Mouse (Mus musculus) kidney, adult 9 months (tissue): Measurements from ENCODE around the gene Myl4.

ENCODE experiments used
- DNase-seq: peaks from one replicate; pipeline ENCODE4 v3.0.0; 2022

Gene Myl4

DNA sequence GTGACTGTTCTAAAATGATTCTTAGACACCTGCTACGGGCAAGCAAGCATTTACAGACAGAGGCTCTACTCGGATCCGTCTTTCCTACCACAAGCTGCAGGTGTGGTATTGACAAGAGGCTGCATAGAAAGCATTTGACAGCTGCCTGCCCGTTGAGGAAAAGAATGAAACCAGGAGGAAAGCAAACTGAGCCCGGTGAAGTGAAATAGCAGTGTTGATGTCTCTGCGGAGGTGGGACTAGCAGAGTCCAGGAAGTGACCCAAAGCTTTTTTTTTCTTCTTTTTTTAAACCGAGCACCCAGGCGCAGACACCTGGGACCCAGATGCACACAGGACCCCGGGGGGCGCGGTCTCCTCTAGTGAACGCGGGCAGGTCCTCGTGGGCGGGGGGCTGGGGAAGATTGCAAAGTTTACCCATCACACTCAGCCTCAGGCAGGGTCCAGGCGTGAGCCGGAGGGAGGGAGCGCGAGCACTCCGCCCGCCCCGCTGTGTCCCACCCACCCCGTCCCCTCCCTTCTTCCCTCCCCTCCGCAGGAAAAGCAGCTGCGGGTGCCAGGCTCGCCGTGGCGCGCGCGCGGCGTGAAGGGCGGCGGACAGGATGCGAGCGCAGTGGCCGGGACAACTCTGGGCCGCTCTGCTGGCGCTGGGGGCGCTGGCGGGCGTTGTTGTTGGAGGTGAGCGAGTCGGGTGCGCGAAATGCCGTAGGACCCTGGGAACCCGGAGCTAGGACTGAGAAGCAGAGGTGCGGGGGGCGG is 57.2 kb downstream of the Myl4 start, which contains the start of gene Itgb3:
TSS of gene Itgb3 (plus strand) at position 510 of the 755 bp plus-strand sequence.
- DNase-seq, result peak; percentile 55

DNA sequence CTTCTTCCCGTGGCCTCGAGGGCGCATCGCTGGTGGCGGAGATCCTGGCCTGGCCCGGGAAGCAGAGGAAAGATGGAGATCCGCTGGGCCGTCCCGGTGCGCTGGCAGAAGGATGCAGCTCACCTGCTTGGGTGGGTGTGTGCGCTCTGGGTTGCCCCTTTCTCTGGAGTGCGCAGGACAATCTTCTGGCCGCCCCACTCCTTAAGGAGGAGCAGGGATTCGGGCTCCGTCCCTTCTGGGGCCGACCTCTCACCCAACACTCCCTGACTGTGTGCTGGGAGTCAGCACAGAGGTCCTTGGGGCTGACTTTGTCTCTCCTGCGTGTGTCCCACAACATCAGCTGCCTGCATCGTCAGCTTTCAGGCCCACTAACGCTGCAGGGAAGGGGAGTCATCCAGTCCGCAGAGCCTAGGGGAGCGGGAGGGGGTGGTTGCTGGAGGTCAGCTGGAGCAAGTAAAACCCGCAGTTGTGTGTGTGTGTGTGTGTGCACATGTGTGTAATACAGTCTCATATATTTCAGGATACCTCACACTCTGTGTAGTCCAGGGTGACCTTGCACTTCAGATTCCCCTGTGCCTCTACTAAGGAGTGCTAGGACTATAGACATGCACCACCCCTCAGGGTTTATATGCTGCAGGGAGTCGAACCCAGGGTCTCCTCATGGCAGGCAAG is 57.9 kb downstream of the Myl4 start:
- no peak for DNase-seq

DNA sequence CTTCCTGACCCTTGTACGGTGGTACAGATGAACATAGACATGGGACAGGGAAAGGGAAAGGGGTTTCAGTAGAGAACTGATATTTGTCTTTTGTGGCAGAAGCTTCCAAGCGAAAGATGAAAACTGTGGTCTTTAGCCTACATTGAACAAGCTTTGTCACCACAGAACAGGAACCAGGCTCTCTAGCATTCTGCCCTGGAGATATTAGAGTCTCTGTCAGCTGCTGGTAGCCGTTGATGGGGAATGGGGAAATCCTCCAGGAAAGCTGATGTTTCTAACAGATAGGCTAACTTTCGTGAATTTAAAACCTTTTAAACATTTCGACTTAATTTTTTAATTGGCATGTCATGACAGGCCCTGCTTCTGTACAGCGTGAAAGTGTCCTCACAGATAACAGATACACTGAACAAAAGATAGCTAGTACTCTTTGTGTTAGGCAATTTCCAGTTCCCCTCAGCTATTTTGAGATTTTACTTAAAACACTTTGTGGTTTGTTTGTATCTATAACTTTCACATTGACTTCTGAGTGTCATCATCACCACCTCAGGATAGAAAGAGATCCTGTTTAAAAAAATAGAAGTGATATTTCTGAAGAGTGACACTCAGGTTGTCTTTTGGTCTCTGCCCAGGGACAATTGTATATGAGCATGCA is 58.7 kb downstream of the Myl4 start:
- DNase-seq, result no peak

DNA sequence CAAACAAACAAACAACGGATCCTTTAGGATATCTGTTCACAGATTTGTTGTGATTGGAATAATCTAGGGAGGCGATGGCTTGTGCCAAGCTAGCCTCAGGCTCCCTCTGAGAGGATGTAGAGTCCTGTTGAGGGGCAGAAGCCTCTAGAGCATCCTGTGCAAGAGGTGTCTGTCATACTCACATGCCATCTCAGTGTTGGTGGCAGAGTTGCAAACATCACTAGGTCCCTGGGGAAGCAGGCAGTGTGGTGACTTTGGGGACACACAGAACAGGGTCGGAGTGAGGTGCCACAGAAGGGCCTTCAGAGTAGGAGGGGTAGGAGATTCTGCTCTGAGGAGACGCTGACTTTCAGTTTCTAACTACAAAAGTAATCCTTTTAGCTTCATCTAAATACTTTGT is 59.3 kb downstream of the Myl4 start:
- DNase-seq, result no peak

DNA sequence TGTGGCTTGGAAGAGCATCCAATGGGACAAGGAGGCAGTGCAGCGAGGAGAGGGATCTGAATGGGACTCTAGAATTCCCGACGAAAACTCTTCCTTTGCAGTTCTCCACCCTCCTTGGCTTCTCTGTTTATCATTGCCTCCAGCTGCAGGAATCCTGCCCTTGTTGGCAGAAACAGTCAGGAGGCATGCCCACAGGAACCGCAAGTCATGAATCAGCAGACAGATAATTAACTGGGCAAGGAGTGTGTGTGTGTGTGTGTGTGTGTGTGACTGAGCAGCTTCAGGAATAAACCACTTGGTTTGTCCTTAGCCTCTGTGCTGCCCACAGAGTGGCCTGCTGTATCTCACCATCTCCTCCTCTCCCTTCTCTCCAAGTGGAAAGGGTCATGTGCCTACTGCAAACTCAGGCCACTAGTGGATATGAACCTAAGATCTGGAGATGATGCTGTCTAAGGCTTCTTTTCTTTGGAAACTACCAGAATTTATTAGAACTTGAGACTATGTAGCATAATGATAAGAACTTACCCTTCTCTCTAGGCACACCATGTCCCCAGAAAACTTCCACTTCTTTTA is 61.2 kb downstream of the Myl4 start:
- peak; percentile 78 for DNase-seq

DNA sequence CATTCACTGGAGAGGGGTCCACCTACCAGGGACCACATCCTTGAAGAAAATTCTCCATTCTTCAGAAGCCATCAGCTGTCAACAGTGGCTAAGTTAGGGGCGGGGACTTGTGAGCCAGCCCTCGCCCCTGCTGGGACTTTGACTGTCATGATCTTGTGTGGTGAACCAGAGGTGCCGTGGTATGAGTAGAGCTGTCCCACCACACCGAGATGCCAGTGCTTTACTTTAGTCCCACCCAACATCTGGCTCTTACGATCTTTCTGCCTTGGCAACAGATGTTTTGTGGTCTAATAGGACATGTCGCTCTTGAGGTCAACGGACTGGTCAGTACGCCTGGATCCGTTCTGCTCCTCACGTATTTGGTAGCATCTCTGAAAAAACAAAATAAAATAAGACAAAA is 63.1 kb downstream of the Myl4 start:
- no peak for DNase-seq

DNA sequence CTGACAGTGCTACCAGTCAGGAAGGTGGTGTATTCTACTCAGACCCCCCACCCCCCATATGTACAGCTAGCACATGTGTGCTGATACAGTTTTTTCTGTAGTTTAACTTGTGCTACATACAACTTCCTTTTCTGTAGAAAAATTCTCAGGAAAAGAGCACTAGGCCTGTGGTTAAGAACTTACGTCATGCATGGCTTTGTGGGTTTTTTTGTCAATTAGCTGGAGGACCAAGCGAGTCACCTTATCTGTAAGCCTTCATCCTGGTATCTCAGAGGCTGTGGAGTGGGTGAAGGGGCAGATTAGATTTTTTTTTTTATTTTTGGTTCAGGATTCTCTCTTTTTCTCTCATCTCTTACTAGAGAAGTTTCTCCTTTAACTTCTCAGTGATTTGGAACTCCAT is 63.7 kb downstream of the Myl4 start:
- no peak for DNase-seq

DNA sequence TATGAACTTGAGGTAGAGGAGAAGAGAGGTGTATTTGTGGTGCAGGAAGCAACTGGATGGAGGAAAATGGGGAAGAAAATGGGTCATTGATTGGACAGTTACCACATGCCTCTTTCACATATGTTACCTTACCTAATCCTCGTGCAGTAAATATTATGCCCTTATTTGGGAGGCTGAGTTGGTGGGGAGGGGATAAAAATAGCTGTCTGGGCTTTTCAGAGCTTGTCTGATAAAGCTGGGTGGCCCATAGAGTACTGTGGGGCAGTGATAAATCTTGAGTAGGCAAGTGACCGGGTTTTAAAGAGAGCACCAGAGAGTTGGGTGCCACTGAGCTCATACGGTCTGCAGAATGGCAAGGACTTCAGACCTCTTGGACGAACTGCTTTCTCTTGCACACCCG is 65.7 kb downstream of the Myl4 start:
- DNase-seq, result no peak

DNA sequence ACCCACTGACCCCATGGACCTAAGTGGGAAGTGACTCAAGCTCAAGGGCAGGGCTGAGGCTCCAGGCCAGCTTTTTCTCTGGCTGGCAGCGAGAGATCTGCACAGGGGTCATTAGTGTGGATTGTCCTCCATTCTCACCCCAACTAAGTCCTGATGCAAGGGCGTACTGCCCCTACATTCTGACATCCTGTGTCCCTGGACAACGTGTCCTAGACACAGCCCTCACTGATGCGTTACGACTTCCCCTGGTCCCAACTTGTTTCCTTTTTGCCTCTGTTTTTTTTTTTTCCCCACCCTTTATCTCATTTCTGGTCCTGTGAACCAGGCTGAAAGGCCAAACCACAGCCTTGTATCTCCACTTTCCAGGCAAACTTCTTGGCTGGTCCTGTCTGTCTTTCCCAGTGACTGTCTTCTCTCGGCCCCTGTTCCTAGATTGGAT is 68.2 kb downstream of the Myl4 start:
- DNase-seq, result no peak

DNA sequence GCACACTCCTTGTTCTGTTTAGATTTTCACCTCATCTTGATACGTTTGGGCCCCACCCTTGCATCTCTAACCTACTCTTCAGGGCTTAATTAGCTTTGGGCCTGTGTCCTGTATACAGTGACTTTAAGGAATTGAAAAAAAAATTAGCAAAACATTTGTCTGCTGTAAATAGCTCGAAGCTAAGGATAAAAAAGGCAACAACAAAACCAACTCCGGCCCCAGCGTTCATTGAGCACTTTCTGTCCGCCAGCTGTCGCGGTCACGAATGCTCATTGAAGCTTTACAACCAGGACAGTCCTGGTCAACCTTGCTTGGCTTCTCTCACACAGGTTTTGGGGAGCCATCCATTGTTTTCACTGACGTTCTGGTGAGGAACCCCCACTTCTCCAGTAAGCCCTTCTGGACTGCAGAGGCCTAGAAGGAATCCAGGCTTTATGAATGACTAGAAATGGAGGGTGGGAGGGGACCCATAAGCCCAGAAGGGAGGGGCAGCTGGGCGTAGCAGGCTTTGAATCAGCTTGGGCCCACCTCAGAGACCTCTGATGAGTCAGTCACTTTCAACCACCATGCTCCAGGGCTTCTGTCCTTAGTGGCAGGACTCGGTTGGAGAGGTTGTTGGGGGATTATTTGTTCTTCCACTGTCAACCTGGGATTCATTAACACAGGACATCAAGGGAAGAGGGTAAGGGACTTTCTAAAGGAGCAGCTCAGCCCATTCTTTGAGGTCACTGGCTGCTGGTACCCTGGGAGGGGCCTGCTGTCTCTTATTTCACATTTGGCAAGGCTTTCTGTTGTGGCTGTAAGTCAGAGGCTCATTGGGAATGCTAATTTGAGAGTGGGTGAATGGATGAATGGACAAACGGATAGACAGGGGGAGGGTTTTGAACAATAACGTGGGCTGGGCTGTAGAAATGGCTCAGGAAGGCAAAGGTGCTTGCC is 68.9 kb downstream of the Myl4 start:
- no peak for DNase-seq

DNA sequence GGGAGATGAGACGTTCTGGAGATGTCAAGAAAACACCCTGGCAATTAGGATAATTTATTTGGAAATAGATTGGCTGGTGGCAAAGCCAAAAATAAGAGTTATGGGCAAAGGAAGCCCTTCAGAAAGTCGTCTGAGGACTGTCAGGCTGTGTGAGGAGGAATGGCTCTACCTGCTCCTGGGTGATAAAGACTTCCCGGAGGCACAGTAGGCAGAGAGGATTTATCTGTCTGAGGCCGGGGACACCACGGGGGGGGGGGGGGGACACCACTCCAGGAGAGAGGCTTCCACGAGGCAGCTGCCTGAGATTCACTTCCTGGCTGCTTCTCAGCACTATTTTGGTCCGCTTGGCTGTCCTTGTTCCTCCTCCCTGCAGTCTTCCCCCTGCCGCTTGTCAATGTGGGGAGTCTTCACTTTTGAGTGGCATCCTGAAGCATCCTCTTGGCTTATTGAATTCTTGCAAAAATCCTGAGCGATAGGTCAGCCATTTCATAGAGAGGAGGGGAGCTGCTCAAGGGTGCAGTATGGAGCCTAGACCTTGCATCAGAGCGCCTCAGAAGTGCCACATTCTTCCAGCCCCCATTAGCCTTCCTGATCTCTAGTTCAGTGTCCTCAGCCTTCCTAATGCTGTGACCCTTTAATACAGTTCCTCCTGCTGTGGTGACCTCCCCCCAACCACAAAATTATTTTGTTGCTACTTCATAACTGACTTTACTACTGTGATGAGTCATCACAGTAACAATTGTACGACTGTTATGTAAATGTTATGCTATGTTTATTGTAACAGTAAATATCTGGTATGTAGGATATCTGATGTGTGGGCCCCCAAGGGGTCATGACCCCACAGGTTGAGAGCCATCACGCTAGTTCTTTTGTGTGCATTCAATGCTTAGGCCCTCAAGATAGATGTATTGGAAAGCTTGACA is 71.8 kb downstream of the Myl4 start:
- no peak for DNase-seq

DNA sequence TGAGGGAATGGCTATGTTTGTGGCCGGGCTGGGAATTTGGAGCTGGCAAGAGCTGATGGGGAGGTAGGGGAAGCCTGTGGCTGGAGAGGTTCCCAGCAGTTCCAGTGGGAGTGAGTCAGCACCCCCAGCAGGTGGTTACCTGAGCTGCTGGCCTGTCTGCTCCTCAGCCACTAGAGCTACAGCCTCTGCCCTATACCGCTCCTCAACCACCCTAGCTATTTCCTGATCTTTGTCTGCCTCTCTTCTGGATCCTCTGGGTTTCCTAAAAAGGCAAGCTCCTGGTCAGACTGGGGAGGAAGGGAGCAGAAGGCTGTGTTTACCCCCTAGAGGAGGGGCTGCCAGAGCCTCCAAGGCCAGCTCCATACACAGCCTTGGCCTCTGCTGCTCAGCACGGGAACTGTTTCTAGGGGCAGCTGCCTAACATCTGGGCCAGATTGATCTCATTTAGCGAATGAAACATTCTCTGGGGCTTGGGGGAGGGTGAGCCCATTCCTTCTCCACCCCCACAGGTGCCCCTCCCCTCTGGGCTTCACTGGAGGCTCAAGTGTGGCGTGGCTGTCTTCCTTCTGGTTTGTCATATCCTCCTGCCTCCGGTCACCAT is 74.4 kb downstream of the Myl4 start:
- DNase-seq, result no peak

DNA sequence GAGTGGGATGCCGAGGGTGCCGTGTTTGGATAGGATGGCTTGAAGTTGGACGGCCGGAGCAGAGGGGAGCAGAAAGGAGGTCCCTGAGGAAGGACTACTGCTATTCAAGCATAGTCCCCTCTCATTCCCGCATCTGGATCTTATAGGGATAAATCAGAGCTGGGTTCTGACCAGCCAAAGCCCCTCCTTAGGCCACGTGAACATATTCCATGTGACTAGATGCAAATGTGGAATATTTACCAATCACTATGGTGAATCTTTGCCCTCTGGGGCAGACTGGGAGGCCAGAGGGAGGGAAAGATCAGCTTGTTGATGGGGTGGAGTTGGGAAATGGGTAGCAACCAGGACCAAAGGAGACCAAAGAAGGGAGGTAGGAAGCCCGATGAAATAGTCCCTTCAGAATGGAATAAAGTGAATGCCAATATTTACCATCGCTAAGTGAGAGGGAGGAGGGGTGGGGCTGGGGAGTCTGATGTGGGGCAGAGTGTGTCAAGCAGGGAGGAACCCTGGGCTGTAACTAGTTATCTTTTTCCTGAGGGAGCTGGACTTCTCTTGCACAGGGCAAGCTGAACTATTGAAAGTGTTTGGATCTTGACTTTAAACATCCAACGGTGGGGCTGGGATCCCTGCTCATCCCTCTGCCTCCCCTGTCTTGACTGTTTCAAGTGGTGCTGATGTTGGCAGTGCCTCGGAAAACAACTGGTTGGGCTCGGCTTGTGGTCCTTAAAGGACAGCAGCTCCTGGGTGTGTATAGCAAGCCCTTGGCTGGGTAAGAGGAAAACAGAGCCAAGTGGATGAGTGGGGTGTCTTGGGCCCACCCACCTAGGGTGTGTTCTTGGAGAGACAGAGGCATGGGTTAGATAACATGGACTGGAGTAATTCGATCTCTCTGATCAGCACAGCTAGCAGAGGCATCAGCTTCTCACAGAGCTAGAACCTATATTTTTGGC is 75.3 kb downstream of the Myl4 start:
- DNase-seq, result no peak

DNA sequence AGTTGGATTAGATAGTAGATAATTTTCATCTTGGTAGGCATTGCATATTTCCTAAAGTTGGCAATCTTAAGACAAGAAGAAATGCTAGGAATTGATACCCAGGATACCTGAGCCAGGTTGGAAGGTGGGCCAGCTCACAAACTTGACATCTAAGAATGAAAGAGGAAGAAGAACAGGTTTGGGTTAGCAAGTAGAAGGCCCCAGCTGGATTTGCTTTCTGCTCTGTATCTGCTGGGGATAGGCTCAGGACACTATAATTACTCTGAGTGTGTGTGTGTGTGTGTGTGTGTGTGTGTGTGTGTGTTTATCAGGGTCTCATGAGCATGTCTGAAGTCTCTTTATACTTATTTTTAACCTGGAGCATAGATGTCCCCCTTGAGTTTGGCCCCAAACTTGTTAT is 76.2 kb downstream of the Myl4 start:
- no peak for DNase-seq

DNA sequence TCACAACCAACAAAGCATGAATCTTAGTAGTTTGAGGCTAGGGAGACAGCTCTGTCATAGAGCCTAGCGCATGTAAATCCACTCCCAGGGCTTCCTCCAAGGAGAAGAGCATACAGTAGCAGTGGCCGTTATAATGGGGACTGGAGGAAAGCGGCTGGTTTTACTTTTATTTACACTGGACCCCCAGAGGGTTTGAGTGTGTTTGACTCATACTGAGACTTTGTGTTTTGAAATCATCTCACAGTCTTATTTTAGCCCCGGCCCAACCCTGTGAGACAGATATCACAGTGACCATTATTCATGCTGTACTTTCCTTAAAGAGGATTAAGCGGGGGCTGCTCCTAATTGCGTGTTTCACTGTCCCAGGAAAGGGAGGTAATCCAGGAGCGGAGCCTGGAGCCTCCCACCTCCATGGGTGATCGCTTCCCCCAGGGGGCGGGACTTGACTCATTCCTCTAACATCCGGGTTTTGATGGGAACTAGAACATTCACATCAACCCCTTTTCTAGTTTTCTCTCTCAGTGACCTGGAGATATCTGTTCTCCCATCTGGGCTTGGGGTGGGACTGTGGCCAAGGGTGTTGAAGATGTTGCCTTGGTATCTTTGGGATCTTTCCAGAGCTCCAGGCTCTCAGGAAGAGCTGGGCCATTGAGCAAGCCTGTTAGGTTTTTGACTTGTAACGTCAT is 77.3 kb downstream of the Myl4 start:
- DNase-seq, result no peak

DNA sequence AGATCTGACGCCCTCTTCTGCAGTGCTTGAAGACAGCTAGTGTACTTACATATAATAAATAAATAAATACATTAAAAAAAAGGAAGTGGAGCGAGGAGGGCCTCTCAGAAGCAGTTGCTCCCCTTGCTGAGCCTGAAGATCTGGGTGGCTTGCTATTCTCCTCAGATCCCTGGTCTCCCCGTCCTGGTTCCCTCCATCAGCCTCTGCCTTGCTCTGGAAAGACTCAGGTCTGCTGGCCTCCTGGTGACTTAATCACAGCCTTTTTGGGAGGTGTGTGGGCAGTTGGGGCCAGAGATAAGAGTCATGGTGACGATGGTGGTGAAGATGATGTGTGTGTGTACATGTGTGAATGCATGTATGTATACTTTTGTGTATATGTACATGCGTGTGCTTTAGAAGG is 78.1 kb downstream of the Myl4 start:
- no peak for DNase-seq

DNA sequence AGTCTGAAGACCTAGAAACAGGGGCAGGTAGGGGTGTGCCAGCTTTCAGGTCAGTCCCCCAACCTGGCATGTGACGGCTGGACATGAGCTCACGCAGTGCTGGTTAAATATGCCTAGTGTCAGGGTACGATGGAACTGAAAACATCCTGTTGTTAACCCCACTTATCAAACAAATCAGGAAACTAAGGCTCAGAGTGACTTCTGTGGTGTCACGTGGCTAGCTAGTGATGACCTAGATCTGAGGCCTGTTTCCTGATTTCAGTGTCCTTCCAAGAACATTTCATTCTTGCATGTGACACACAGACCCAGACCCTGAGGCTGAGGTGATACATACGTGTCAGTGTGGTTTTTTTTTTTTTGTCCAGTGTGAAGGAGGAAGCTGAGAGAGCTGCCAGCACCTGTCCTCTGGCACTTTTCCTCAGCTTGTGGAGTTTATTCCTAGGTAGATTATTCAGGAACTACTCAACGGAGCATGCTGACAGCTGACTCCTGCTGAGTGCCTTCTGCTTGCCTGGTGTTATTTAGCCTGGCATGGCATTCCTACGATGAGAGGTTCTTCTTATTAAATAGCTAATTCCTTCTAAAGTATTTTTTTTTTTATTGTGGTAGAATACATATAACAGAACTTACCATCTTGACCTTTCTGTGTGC is 79.8 kb downstream of the Myl4 start:
- DNase-seq, result peak; percentile 54

DNA sequence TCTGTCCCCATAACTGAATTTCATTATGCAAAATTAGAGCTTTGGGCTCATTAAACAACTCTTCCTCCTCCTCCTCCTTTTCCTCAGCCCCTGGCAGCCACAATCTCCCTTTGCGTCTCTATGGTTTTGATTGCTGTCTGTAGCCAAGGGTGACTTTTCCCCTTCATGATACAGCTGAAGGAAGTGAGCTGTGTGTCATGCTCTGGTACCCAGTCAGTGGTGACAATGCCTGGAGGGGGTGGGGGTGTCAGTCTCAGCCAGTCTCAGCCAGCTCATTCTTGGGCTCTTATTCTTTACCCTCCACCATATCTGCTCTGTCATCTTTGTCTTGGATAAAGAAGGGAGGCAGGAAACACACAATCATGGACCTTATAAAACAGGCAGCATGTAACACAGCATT is 80.8 kb downstream of the Myl4 start:
- no peak for DNase-seq

DNA sequence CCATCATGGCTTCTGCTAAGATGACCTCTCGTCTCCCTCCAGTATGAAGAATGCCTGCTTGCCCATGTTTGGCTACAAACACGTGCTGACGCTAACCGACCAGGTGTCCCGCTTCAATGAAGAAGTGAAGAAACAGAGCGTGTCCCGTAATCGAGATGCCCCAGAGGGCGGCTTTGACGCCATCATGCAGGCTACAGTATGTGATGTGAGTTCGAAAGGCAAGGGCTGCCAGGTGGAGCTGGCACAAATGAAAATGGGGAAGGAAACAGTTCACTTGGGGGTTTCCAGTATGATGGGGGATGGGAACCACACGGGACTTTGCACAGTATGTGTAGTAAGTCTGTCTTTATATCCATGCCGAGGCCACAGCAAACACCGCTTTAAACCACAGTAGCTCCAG is 86.5 kb downstream of the Myl4 start:
- DNase-seq, result no peak
